Mouse (Mus musculus) stomach, embryonic 15.5 days (tissue): Measurements from ENCODE around the gene Ell. TPM values are rescaled to one million over a fixed set of nuclear protein-coding genes. Genes with fewer than 3 reads are reported as not detected.

Source experiments
- ATAC-seq: fragments of 200-750 bp; cut with Nextera tagmentation; 2 replicates; pipeline ENCODE4 v1.8.0; 2017; ENCODE audit warnings: low read depth, moderate number of reproducible peaks, moderate TSS enrichment; ENCODE audit not compliant: insufficient read depth, low FRiP score
- H3K27ac ChIP-seq: fragments of 300-500 bp; sonication (generic); 2 replicates; pipeline ENCODE4 v1.5.1; 2015; ENCODE audit warnings: mild to moderate bottlenecking, inconsistent platforms
- H3K27me3 ChIP-seq: fragments of 300-500 bp; sonication (generic); replicated peaks from 2 replicates; pipeline ENCODE4 v1.6.1; 2015; ENCODE audit warnings: inconsistent platforms
- H3K36me3 ChIP-seq: fragments of 300-500 bp; sonication (generic); 2 replicates; pipeline ENCODE4 v1.6.1; 2015; ENCODE audit warnings: inconsistent platforms
- H3K4me1 ChIP-seq: fragments of 300-500 bp; sonication (generic); 2 replicates; pipeline ENCODE4 v1.6.1; 2015; ENCODE audit warnings: inconsistent platforms
- H3K4me2 ChIP-seq: fragments of 300-500 bp; sonication (generic); 2 replicates; pipeline ENCODE4 v1.6.1; 2015; ENCODE audit warnings: mild to moderate bottlenecking, inconsistent platforms
- H3K4me3 ChIP-seq: fragments of 300-500 bp; sonication (generic); replicated peaks from 2 replicates; pipeline ENCODE4 v1.5.1; 2015; ENCODE audit warnings: inconsistent platforms
- H3K9ac ChIP-seq: fragments of 300-500 bp; sonication (generic); 2 replicates; pipeline ENCODE4 v1.6.1; 2015; ENCODE audit warnings: inconsistent platforms
- H3K9me3 ChIP-seq: fragments of 300-500 bp; sonication (generic); 2 replicates; pipeline ENCODE4 v1.6.1; 2016; ENCODE audit warnings: inconsistent platforms
- WGBS: fragments of 180-500 bp; shearing (Covaris S2); methylation state at CpG from one replicate; pipeline ENCODE4 v1.1.7; 2015; 5-methylcytosine and 5-hydroxymethylcytosine counted together
- polyA plus RNA-seq: library from polyadenylated mRNA; unstranded; fragments of >200 nt; fragmentation: Nextera tagmentation; extraction: Ambion mirVana; gene quantifications from 2 replicates; pipeline ENCODE4 v1.2.1, GENCODE M21; 2015

Gene Ell
- polyA plus RNA-seq, 1 experiment from 2014 or later = 16.1 TPM

DNA sequence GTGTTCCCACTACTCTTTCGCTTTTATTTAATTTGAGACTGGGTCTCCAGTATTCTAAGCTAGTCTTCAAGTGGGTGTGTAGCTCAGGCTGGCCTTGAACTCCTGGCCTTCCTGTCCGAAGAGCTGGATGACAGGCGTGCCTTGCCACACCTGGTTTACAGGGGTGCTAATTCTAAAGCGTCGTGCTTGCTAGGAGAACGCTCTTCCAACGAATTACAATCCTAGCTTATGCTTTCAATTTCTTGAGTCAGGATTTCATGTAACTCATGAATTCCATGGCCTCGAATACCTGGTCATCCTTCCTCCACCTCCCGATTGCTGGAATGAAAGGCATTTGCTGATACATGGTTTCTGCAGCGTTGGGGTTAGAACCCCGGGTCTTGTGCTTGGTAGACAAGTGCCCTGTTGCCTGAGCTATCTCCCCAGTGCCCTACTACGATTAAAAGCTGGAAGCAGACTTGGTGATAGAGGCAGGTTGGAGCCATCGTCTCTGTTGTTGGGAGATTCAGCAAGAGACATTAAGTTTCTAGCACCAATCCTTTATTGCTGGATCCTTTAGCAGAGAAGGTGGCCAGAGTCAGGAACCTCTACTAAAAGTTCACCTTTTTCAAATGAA, 11.0 kb upstream of the Ell start:
- WGBS = 23% methylated on average over 13 of the region's 13 CpGs
- Histone ChIP-seq H3K4me1 (peaks cover 24% of the 10 kb centered on the region), H3K9ac (peak overlapping the region; percentile 92), H3K27me3 (no peaks in the 10 kb centered on the region), H3K9me3 (no peaks in the 10 kb centered on the region), H3K4me2 (peak overlapping the region; percentile 68), H3K36me3 (peaks cover 25% of the 10 kb centered on the region), H3K4me3 (peak overlapping the region; percentile 89), H3K27ac (peak overlapping the region; percentile 90)
- no peak for ATAC-seq

DNA sequence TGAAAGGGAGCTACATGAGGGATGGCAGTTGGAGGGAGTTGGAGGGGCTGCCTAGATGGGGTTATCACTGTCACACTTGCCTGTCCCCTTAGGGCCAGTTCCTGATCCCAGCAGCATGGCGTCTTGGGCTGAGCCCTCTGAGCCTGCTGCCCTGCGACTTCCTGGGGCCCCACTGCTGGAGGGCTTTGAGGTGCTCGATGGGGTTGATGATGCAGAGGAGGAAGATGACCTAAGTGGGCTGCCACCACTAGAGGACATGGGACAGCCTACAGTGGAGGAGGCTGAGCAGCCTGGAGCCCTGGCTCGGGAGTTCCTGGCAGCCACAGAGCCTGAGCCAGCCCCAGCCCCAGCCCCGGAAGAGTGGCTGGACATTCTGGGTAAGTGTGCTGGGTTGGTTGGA, 10.0 kb upstream of the Ell start:
- ATAC-seq = no peak
- no peak overlapping the region for H3K9ac ChIP-seq
- peaks cover 32% of the 10 kb centered on the region for H3K36me3 ChIP-seq
- H3K4me1 ChIP-seq = peaks cover 19% of the 10 kb centered on the region; the same call in 1 of the 2 replicates
- H3K4me3 ChIP-seq = no peak overlapping the region; the same call in 1 of the 2 replicates
- H3K9me3 ChIP-seq = no peaks in the 10 kb centered on the region
- H3K27me3 ChIP-seq = no peaks in the 10 kb centered on the region
- no peak overlapping the region for H3K27ac ChIP-seq
- 79% methylated on average over 5 of the region's 5 CpGs for WGBS
- H3K4me2 ChIP-seq = peak overlapping the region; percentile 10; the same call in 1 of the 2 replicates

DNA sequence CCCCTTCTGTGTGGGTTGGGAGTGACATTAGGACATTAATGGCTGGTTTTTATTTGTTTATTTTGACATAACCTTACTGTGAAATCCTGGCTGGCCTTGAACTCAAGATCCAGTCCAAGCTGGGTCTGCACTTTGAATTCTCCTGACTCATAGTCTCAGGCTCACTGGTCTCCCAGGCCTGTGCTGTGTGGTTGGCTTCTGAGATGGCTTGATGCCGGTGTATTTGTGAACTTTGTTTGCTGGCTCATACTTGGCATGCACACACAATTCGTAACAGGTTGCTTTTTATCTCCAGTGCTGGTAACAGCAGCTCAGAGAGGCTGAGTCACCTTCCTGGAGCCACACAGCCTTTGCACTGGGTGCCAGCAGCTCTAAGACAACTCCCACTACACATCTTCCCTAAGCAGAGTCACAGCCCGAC, 9.5 kb upstream of the Ell start:
- no peak overlapping the region for H3K27ac ChIP-seq
- H3K36me3 ChIP-seq = peaks cover 36% of the 10 kb centered on the region
- WGBS = 91% methylated on average over 3 of the region's 3 CpGs
- no peaks in the 10 kb centered on the region for H3K9me3 ChIP-seq
- no peak overlapping the region for H3K9ac ChIP-seq
- peaks cover 19% of the 10 kb centered on the region; the same call in 1 of the 2 replicates for H3K4me1 ChIP-seq
- ATAC-seq = no peak
- no peak overlapping the region for H3K4me2 ChIP-seq
- no peaks in the 10 kb centered on the region for H3K27me3 ChIP-seq
- no peak overlapping the region for H3K4me3 ChIP-seq

DNA sequence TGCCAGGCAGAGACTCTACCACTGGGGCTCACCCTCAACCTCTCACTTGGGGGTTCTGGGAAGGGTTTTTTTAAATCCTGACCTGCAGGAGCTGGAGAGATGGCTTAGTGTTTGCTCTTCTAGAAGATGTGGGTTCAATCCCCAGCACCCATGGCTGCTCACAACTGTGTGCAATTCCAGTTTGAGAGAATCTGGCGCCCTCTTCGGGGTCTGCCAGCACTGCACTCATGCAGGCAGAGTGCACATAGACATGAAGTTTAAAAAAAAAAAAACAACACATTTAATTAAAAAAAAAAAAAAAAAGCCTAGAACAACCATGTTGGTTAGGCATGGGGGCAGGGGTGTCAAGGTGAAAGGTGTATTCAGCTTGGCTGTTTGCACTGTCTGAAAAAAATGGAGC, 8.9 kb upstream of the Ell start:
- ATAC-seq = no peak
- H3K27me3 ChIP-seq = no peaks in the 10 kb centered on the region
- WGBS = 87% methylated on average over 2 of the region's 2 CpGs
- no peak overlapping the region for H3K27ac ChIP-seq
- peaks cover 19% of the 10 kb centered on the region; the same call in 1 of the 2 replicates for H3K4me1 ChIP-seq
- H3K9ac ChIP-seq = no peak overlapping the region
- no peak overlapping the region for H3K4me3 ChIP-seq
- H3K36me3 ChIP-seq = peaks cover 41% of the 10 kb centered on the region
- H3K9me3 ChIP-seq = no peaks in the 10 kb centered on the region
- no peak overlapping the region for H3K4me2 ChIP-seq

DNA sequence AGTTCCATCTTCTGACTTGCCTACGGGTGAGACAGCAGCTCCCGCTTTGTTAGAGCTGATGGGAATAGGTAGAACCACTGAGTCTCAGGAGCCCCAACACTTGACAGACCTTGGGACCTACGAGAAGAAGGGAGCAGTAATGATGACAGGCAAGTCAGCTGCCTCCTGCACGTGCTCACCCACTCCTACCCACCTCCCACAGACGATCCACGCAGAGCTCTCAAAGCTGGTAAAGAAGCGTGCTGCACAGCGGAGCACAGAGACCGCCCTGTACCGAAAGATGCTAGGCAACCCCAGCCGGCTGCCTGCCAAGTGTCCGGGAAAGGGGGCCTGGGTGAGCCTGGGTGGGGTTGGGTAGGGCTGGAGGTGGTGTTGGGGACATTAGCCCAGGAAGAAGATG, 5.0 kb upstream of the Ell start:
- Histone ChIP-seq H3K9me3 (no peaks in the 10 kb centered on the region), H3K9ac (no peak overlapping the region), H3K4me1 (0 out of 2 replicates have a peak, but pooled peaks cover 5% of the 10 kb centered on the region), H3K27me3 (no peaks in the 10 kb centered on the region), H3K36me3 (peaks cover 57% of the 10 kb centered on the region), H3K4me3 (no peak overlapping the region), H3K4me2 (no peak overlapping the region), H3K27ac (no peak overlapping the region)
- ATAC-seq = no peak
- WGBS = 93% methylated on average over 12 of the region's 12 CpGs

DNA sequence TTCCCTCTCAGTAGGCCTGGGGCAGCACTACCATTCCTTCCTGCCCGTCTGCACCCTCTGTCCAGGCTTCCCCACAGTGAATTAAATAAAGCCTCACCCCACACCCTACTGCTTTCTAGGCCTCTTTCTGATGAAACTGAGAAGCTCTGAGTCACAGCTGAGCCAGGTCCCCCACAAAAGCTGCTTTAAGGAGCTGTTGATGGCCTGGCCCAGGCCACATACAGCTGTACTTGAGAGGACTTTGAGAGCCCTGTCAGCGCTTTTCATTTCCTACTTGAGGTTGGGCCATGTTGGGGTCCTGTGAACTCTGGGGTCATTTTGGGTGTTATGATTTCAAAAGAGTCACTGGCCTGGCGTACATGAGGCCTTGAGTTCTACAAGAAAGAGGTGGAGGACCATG, 4.0 kb upstream of the Ell start:
- 84% methylated on average over 3 of the region's 3 CpGs for WGBS
- Histone ChIP-seq H3K36me3 (peaks cover 52% of the 10 kb centered on the region), H3K27ac (no peak overlapping the region)

DNA sequence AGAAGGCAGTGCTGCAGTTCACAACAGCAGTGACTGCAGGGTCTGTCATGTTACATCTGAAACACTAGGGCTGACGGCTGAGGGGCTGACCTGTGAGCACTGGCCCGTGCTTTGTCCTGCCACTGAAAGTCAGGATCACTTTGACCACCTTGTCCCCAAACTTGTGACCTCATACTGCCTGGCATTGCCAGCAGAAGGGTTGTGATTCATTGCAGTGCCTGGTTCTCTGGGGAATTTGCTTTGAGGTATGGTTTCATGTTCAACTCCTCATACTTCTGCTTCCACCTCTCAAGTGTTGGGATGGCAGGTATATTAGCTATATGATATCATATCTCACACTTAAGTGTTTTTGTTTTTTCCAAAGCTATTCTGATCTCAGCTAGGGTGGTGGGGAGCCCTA, 3.6 kb upstream of the Ell start:
- Histone ChIP-seq H3K9me3 (no peaks in the 10 kb centered on the region), H3K36me3 (peaks cover 50% of the 10 kb centered on the region), H3K9ac (no peak overlapping the region), H3K27ac (no peak overlapping the region), H3K27me3 (no peaks in the 10 kb centered on the region), H3K4me1 (peaks cover 10% of the 10 kb centered on the region), H3K4me2 (no peak overlapping the region), H3K4me3 (no peak overlapping the region)
- ATAC-seq = no peak
- 96% methylated on average over 2 of the region's 2 CpGs for whole genome bisulfite sequencing

More for the DNA sequence above, 4.0 kb upstream of the Ell start:
- Histone ChIP-seq H3K9me3 (no peaks in the 10 kb centered on the region), H3K27me3 (no peaks in the 10 kb centered on the region), H3K4me2 (no peak overlapping the region), H3K4me1 (peaks cover 5% of the 10 kb centered on the region; the same call in 1 of the 2 replicates), H3K4me3 (no peak overlapping the region), H3K9ac (no peak overlapping the region)
- ATAC-seq = no peak

DNA sequence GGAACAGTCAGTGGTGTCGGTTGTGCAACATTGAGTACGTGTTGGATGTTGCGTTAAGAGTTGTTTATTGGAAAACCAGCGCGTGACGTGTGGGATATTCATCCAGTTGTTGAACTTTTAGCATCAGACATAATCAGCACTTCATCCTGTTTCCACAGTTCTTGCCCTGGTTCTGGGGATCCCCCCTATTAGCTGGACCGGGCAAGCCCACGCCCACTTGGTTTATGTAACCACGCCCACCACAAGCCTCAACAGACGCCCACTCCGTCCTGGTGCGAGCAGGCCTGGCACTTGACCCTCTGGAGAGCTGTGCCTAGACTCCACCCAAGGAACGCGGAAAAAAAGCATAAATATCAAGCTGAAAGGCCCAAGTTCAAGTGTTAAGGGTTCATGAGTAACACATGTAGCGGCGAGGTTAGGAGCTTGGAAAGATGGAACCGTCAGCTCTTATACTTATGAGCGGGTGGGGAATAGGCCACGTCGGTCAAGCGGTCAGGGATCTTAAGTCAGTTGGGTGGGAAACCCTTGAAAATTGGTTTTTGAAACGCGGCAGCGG, 1.2 kb upstream of the Ell start:
- peak overlapping the region; percentile 93 for H3K4me2 ChIP-seq
- H3K9ac ChIP-seq = peak overlapping the region; percentile 20; the same call in 1 of the 2 replicates
- H3K4me1 ChIP-seq = peaks cover 16% of the 10 kb centered on the region
- H3K27me3 ChIP-seq = no peaks in the 10 kb centered on the region
- H3K4me3 ChIP-seq = peak overlapping the region; percentile 88
- 11% methylated on average over 24 of the region's 24 CpGs for WGBS
- no peak for ATAC-seq
- H3K9me3 ChIP-seq = no peaks in the 10 kb centered on the region
- peaks cover 33% of the 10 kb centered on the region for H3K36me3 ChIP-seq
- peak overlapping the region; percentile 96 for H3K27ac ChIP-seq

DNA sequence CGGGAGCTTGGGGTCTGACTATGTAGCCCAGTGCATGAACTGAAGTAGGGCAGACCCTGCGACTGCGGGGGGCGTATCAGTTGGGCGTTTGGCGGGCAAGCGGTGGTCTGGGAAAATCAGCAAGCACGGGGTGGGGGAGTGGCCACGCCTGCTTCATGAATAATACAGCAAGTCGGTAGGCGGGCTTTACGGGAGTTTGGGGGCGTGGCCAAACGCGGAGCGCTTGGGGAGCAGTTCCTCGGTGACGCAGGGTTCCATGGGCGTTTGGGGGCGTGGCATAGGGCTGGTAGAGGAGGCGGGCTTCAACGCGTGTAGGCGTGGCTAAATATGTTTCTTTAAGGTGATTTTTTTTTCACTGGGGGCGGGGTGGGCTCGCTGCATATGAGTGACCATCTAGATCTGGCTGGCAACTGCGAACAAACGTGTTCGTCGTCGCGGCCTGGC, 602 bp upstream of the Ell start:
- peak overlapping the region; percentile 93 for H3K4me2 ChIP-seq
- H3K27me3 ChIP-seq = no peaks in the 10 kb centered on the region
- peak; percentile 72 for ATAC-seq
- H3K9ac ChIP-seq = peak overlapping the region; percentile 27; the same call in 1 of the 2 replicates
- WGBS = under 1% methylated on average over 32 of the region's 32 CpGs
- H3K27ac ChIP-seq = peak overlapping the region; percentile 96
- peaks cover 31% of the 10 kb centered on the region for H3K36me3 ChIP-seq
- peak overlapping the region; percentile 88 for H3K4me3 ChIP-seq
- no peaks in the 10 kb centered on the region for H3K9me3 ChIP-seq
- peaks cover 16% of the 10 kb centered on the region for H3K4me1 ChIP-seq

DNA sequence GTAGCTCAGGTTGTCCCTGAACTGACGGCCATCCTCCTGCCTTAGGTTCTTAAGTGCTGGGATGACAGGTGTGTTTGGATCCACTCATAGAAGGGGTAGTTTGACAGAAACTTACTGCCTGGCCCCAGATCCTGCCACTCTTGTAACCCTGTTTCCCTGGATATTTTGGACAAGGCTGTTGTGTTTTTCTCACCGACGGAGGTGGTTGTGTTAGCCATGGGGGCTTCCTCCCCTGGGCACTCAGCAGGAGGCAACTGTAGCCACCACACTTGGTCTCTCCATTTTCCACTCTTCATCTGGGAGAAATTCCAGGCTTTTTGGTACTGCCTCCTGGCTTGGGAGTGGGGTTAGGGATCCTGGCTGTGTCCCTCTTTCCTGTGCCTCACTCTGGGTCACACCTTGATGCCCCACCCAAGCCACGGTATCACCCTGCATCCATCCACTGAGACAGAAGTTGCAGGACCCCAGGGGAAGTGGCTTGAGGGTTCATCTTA, 803 bp downstream of the Ell start:
- peak overlapping the region; percentile 96; the same call in 1 of the 2 replicates for H3K27ac ChIP-seq
- 6% methylated on average over 4 of the region's 4 CpGs for WGBS
- H3K4me1 ChIP-seq = peaks cover 19% of the 10 kb centered on the region
- no peaks in the 10 kb centered on the region for H3K9me3 ChIP-seq
- no peaks in the 10 kb centered on the region for H3K27me3 ChIP-seq
- no peak for ATAC-seq
- peaks cover 19% of the 10 kb centered on the region; the same call in 1 of the 2 replicates for H3K36me3 ChIP-seq
- H3K4me2 ChIP-seq = peak overlapping the region; percentile 93
- peak overlapping the region; percentile 83 for H3K9ac ChIP-seq
- H3K4me3 ChIP-seq = peak overlapping the region; percentile 88

DNA sequence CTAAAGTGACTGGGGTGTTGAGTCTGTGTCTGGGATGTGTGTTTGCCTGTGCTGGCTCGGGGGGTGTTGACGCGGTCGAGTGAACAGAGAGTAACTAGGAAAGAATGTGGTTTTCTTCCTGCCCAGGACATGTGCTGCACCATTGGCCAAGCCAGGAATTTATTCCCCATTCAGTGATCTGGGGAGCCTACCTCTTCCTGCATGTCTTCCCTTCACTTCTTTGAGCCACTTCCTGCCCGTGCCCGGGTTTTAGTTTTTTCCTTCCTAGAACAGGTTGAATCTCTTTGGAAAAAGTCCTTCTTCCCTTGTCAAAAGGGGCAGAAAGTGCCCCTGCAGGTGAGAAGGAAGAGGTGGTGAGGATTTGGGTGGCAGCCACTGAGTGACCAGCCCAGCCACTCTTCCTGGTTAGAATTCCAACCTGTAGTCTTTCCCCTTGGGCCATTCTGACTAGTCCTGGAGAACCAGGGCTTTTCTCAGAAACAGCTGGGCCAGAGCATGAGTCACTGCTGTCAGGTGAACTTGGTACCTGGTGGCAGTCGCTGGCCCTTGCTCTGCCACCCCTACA, 1.3 kb downstream of the Ell start:
- Histone ChIP-seq H3K4me1 (peaks cover 19% of the 10 kb centered on the region), H3K27ac (peak overlapping the region; percentile 96; the same call in 1 of the 2 replicates), H3K9me3 (no peaks in the 10 kb centered on the region), H3K27me3 (no peaks in the 10 kb centered on the region), H3K36me3 (peaks cover 13% of the 10 kb centered on the region; the same call in 1 of the 2 replicates), H3K4me2 (peak overlapping the region; percentile 93), H3K9ac (peak overlapping the region; percentile 83; the same call in 1 of the 2 replicates), H3K4me3 (peak overlapping the region; percentile 88)
- WGBS = 28% methylated on average over 7 of the region's 7 CpGs
- no peak for ATAC-seq

DNA sequence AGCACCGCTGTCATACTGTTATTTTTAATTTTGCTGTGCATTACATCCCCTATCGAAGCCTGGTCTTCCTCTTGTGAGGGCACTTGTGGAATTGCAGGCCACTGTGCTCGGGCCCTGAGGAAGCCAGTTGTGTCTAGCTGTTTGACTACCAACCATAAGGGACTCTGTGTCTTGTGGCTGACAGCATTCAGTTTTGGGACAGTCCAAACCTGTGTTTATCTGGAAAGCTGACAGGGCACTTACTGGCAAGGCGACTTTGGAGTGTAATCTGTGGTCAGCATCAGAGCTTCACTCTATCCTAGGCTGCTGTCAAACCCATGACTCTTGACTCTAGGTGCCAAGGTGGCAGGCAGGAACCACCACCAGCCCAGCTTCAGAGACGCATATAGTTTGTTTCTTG, 1.8 kb downstream of the Ell start:
- H3K4me1 ChIP-seq = peaks cover 19% of the 10 kb centered on the region
- H3K4me3 ChIP-seq = peak overlapping the region; percentile 88; the same call in 1 of the 2 replicates
- 69% methylated on average over 5 of the region's 5 CpGs for WGBS
- ATAC-seq = no peak
- peak overlapping the region; percentile 93 for H3K4me2 ChIP-seq
- H3K9me3 ChIP-seq = no peaks in the 10 kb centered on the region
- H3K27ac ChIP-seq = no peak overlapping the region
- no peaks in the 10 kb centered on the region for H3K27me3 ChIP-seq
- H3K36me3 ChIP-seq = 0 out of 2 replicates have a peak, but pooled peaks cover 10% of the 10 kb centered on the region
- H3K9ac ChIP-seq = no peak overlapping the region
